Mouse (Mus musculus) bone marrow, adult 2 months (tissue): ENCODE data around the gene Slc31a2.

ENCODE experiments used
- CTCF ChIP-seq: fragments of 200-500 bp; IDR thresholded peaks from 2 replicates; pipeline ENCODE4 v1.5.1; 2011; ENCODE audit warnings: low read length, control low read depth; ENCODE audit not compliant: control insufficient read depth, insufficient read depth
- POLR2A ChIP-seq: fragments of 200-500 bp; IDR thresholded peaks from 2 replicates; pipeline ENCODE4 v1.6.1; 2011; ENCODE audit warnings: low read depth, mild to moderate bottlenecking, control low read depth, low read length, borderline replicate concordance; ENCODE audit not compliant: control insufficient read depth

DNA sequence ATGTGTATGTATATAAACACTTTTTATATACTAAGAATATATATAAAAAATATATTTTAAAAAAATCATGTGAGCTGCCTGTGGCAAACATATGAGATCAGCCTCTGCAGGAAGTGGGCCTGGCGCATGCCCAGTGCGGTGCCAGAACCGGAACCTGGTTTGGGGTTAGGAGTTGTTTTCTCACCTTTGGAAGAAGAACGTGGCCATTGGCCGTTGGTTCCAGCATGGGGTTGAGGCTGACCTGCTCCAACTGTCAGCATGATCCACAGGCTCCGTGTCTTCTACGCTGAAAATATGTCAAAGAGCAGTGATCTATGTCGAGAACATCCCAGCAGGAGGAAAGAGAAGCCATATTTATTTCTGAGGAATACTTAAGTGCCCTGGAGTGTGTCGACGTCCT, 11.6 kb downstream of the Slc31a2 start:
- TF ChIP-seq CTCF = no peak
- TF ChIP-seq POLR2A = no peak
